Mouse (Mus musculus): ENCODE data around the gene Ccdc107.
"Not testable (repeated sequence)": the region's sequence is repeated elsewhere in the genome, so short reads cannot be mapped to it uniquely, and the experiment has no call there.

Gene Ccdc107

DNA sequence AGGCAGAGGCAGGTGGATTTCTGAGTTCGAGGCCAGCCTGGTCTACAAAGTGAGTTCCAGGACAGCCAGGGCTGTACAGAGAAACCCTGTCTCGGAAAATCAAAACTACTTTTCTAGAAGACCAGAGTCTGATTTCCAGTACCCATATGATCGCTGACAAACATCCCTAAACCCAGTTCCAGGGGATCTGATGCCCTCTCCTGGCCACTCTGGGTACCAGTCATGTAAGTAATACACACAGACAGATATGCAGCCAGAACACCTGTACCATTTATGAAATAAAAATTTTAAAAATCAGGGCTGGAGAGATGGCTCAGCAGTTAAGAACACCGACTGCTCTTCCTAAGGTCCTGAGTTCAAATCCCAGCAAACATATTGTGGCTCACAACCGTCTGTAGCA, 7.0 kb upstream of the Ccdc107 start:
- not testable (repeated sequence) for DNase-seq

DNA sequence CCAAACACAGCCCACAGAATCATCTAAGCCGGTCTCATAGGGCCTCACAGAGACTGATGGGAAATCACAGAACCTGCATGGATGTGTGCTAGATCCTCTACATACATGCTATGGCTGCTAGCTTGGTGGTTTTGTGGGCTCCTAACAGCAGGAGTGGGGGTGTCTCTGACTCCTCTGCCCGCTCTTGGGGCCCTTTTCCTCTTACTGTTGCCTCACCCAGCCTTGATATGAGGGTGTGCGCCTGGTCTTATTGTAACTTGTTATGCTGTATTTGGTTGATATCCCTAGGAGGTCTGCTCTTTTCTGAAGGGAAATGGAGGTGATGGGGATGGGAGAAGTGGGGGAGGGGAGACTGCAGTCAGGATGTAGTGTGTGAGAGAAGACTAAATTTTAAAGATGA, 3.1 kb upstream of the Ccdc107 start:
- DNase-seq, result no peak

DNA sequence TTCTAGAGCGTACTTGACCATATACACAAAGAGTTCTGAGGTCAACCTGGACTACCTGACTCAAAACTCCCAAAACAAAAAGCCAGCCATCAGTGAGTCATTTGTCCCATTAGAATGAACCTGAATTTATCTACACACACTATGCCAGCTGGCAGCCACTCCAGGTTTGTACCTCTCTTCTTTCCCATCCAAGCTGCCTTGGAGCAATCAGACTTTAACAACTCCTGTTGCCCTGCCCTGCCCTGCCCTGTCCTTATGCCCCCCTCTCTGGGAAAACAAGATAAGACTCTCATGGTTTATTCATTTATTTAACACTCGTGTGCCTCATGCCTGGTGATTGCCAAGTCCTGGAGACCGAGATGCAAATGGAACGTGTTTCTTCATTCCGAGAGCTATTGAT, 1.9 kb upstream of the Ccdc107 start:
- no peak for DNase-seq

DNA sequence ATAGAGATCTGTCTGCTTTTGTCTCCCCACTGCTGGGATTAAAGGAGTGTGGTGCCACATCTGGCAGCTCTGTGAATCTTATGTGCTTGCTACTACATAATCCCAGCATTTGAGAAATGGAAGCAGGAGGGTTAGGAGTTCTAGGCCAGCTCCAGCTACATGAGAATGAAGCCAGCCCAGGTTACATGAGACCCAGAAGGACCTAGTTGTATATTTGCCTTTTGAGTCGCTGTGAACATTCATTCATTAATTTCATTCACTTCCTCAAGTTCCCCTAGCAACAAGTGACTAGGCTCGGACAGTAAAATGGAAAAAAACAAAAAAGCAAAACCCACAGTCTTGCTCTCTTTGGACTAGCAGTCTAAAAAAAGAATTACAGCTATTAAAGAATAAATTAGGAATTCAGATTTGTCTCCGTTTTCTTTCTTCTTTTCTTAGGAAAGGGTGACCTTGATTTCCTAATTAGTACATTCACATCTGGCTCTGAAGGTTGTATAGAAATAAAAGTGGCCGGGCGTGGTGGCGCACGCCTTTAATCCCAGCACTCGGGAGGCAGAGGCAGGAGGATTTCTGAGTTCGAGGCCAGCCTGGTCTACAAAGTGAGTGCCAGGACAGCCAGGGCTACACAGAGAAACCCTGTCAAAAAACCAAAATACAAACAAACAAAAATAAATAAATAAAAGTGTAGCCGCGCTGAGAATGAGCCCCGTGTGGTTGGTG, 439 bp upstream of the Ccdc107 start:
- DNase-seq, result peak; percentile 42

- peak; percentile 97 for DNase-seq
These were observed 616 bp downstream of the Ccdc107 start for GRCm38 (mm10) chr4:43493186-43493845.

- peak; percentile 39 for DNase-seq
These were observed 1.1 kb downstream of the Ccdc107 start for GRCm38 (mm10) chr4:43493846-43494240.

GRCm38 (mm10) chr4:43496587-43496986, 3.9 kb downstream of the Ccdc107 start:
- no peak for DNase-seq

- no peak for DNase-seq
These were observed 4.7 kb downstream of the Ccdc107 start for GRCm38 (mm10) chr4:43497405-43497804.

- no peak for DNase-seq
These were observed 5.2 kb downstream of the Ccdc107 start for GRCm38 (mm10) chr4:43497946-43498345.

GRCm38 (mm10) chr4:43498983-43499382, 6.3 kb downstream of the Ccdc107 start:
- peak; percentile 74 for DNase-seq

DNA sequence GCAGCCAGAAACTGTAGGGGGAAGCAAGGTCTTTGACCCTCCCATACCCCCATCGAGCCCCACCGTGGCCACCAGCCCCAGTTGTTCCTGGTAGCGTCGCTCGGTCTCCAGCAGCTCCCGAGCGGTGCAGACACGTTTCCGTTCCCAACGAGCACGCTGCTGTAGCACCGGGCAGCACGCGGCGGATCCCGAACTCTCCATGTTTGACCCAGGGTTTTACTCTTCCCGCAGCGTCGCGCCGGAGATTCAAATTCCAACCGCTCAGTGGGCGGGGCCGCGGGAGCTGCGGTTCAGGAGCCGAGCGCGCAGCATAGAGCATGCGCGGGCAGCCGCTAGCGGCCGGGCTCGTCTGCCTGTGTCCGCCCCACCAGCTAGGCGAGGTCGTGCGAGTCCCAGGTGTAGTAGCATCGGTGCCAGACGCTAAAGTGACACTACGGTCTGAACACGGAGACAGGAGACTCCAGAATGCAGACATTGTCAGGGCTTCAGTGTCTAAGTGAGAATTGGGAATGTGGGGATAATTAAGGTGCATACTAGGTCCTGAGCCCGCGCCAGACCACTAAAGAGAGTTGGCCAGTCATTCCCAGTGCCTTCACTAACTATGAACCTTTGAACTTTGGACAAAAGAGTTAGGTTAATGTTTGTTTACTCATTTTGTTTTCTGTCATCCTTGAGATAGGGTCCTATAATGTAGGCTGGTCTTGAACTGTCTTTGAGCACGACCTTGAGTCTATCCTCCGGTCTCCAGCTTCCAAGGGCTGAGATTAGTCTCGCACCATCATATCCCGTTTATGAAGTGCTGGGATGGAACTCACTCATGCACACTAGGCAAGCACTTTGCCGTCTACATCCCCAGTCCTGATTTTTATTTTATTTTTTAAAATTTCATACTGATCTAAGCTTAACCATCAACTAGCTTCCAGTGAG, 7.0 kb downstream of the Ccdc107 start, which contains the start of gene Arhgef39:
Gene Arhgef39, minus strand, starts transcription at position 289 of the 927 bp plus-strand sequence.
- DNase-seq, result peak; percentile 92

DNA sequence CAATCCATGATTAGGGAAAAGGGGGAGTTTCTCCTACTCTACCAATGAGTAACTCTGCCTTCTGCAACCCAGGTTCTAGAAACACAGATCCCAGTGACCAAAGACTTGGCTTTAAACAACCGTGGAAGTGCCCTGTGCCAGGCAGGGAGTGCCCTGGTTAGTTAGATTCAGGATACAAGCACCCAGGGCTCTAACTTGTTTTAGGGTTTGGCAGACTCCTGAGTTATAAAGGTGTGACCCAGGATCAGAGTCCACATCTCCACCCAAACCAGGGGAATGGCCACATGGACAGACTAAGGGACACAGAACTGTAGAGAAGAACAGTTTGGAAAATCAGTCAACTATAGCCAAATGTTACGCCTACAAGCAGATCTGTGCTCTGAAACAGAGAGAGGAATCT, 10.3 kb downstream of the Ccdc107 start:
- no peak for DNase-seq

DNA sequence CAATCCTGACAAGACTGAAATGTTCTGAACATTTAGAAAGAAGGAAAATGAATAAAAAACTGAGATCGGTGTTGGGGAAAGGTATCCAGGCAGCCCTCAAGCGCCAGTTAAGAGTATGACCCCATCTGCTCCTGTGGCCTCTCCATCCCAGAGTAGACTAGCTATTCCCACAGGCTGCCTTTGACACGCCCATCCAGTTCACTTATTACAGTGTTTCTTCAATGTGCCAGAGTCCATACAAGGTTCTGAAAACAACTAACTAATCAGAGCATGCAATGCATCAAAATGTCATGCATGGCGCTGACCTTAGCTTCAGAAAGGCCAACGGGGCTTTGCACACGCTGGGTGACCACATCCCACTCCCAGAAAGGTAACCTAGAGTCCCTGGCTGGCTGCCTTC, 10.8 kb downstream of the Ccdc107 start:
- DNase-seq, result no peak

- no peak for DNase-seq
These were observed 11.6 kb downstream of the Ccdc107 start for GRCm38 (mm10) chr4:43504269-43504668.

GRCm38 (mm10) chr4:43506074-43506473, 13.4 kb downstream of the Ccdc107 start:
- DNase-seq, result no peak

DNA sequence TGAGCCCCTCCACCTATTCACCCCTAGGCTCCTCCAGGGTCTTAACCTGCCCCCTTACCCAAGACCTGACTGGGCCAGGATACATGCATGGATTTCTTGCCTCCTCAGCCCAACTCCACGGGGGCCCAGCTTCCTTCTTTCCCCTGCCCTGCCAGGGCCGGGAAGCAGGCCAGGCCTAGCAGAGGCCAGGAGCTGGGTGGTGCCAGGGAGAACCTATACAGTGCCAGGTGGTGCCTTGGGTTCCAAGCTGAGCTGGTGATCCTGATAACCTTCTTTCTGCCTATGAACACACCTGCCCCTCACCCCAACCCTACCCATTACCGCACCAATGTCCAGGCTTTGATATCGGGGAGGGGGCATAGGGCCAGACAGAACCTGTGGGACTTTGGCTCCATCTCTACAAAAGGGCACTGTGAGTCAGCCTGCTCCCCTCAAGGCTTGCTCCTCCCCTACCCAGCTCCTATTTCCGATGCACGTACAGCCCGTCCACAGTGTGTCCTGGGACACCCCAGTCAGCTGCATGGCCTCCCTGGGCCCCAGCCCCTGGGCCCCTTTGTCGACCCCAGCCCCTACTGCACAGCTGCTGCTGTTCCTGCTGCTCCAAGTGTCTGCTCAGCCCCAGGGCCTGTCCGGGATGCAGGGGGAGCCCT, 14.0 kb downstream of the Ccdc107 start, which contains the start of gene Car9:
Gene Car9, plus strand, starts transcription at position 431 of the 650 bp plus-strand sequence.
- DNase-seq, result no peak

GRCm38 (mm10) chr4:43507938-43508665, 15.4 kb downstream of the Ccdc107 start:
- no peak for DNase-seq

GRCm38 (mm10) chr4:43508666-43508997, 15.9 kb downstream of the Ccdc107 start:
- peak; percentile 75 for DNase-seq

DNA sequence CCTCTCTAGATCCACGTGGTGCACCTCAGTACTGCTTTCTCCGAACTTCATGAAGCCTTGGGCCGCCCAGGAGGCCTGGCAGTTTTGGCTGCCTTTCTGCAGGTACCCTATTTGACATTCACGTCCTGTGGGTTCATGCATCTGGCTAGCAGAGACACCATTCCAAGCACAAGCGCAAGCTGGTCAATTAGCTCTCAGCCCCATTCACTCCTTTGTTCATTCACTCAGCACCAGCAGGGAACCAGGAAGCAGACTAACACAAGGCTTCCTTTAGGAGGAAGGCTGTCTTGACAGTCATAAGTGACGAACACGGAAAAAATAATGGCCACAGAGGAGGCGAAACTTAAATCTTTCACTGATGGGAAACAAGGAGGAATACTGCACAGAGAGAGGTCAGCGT, 16.4 kb downstream of the Ccdc107 start:
- peak; percentile 53 for DNase-seq

DNA sequence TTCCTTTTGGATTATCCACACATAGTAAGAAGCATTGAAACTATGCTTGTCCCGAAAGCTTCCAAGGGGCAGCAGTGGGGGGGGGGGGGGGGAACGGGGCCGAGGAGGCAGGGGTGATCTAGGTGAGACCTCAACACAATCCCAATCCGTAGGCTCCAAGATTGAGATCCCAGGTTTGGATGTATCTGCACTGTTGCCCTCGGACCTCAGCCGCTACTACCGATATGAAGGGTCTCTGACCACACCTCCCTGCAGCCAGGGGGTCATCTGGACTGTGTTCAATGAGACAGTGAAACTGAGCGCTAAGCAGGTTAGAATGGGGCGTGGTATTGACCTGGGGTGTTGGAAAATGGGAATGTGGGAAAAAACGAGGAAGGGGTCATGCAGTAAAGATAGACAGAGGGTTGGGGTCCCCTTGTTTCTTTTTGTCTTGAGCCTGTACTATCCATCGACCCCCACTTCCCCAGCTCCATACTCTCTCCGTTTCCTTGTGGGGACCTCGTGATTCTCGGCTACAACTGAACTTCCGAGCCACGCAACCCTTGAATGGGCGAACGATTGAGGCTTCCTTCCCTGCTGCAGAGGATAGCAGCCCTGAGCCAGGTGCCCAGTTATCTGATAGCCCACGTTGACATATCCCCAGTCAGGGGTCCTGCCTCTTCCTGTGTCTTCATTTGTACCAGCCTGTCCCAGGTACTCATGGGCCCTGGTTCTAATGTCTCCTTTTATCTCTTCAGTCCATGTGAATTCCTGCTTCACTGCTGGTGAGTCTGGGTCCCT, 19.2 kb downstream of the Ccdc107 start:
- no peak for DNase-seq

GRCm38 (mm10) chr4:43512653-43513052, 20.0 kb downstream of the Ccdc107 start:
- no peak for DNase-seq
